Mouse (Mus musculus): ENCODE results near the gene Zfhx2. TPM values are rescaled to one million over a fixed set of nuclear protein-coding genes. Genes with fewer than 3 reads are reported as not detected.

The Zfhx2 gene
- 0.94 TPM in 2 replicates for polyA plus RNA-seq (2015; fragmentation: Nextera tagmentation; extraction: Ambion mirVana)

DNA sequence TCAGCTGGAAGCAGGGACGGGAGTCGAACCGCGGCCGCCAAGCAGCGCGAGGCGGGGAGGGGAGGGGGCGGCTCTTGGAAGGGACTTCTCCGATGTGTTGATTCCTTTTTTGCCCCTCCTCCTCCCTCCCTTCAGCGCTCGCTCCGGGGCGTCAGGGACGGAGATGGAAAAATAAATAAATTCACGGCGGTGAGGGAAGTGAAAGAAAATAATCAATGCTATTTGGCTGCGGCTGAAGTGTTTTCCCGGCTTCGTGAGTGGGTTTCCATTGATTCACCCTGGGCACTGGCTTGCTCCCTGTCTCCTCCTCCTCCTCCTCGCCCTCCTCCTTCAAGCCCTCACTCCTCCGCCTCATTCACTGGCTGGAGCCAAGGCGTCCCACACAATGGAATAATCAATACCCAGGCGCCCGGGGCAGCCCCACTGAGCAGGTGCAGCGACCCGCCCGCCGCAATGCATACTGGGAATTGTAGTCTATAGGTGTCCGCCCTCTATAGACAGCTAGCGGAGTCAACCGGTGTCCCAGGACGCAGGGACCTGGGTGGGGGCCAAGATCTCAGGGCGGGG, at the start of gene Zfhx2:
Gene Zfhx2, minus strand, starts transcription at position 314 of the 567 bp plus-strand sequence.

DNA sequence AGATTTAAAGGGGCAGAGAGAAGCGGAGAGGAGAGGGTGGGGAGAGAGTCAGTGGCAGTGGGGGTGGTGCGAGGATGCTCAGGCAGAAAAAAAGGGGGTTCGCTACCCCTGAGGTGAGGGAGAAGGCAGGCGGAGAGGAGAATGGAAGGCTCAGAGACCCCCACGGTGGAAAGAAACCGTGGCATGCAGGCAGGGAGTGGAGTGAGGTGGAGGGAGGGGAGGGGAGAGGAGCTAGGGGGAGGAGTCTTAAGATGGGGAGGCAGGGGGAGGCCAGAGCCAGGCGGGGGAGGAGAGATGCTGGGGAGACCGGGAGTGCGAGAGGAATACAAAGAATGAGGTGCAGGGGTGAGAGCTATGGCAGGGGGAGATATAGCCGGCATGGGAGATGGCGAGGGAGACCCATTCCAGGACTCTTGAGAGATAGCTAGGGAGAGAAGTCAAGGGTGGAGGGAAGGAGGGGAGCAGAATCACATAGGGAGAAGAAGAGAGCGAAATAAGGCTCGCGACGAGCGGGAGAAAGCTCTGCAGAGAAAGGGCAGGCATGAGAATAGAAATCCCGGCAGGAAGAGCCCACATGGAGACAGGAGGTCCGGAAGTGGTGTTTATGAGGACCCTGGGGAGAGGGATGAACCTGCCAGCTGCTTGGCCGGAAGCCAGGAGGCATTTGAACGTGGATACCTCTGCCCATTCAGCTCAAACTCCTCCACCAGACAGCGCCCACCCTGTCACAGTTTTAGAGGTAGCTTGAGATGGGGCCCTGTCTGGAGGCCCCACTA, 24.5 kb upstream of the Zfhx2 start, which contains the start of gene Jph4:
Gene Jph4, minus strand, starts transcription at position 511 of the 776 bp plus-strand sequence.

DNA sequence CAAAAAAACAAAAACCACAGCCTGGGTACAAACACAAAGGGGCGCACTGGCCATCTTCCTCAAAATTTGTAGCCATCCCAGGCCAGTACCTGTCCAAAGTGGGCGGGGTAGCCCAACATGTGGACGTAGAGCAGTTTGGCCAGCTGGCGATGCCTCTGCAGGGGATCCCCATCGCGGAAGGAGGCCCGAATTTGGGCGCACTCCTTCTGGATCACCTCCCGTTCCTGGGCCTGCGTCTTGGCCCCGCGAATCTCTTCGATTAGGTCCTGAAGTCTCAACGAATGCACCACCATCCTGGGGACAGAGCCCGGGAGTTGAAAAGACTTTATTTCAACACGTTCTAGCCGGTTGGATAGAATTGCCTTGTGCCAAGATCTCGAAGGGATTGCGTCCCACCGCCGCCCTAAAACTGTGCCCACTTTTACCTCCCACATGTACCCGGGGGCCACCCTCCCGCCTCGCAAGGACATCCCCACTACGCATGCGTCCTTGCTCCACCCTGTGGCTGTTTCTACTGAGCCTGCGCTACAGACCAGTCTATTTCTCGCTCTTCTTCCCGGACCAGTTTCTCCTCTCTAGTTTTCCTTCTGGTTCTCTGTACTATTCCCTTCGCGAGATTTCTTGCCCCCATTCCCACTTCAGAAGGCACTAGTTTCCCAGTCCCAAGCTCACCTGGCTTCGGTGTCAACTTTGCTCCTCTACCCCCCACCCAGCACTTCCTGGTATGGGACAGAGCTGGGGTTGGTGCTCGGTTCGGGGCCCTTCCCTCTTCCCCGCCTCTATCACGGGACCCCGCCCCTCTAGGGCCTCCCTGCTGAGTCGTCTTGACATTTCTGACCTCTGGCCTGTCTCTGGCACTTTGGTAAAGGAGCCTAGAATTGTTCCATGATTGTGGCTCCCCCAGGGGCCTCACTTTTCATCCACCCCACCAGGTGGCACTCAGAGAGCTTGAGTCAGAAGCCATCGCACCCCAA, 14.0 kb upstream of the Zfhx2 start, which contains the start of gene Ap1g2:
Gene Ap1g2, minus strand, starts transcription at position 758 of the 974 bp plus-strand sequence.

DNA sequence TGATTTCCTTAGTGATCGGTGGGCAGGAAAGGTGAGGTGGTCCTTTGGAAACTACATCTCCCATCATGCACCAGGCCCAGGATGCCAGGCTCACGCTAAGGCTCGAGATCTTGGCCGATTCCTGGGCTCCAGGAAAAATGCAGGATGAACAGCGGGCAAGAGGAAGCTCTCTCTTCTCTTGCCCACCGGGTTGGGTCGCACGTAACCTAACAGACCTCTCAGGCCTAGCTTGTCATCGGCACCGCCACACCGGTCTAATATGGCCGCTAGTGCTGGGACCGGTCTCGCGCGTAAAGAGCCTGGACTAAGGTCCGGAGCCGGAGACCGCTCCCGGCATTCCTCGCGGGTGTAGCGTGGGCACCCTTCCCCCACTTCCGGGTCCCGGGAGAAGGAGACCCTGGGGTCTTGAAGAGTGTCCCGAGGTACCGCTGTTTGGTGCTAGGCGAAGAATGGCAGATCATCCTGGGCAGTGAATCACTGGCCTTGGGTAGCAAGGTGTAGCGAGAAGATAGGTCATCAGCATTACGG, 2.6 kb upstream of the Zfhx2 start, which contains the start of gene Thtpa:
Gene Thtpa, plus strand, starts transcription at position 81 of the 528 bp plus-strand sequence.

DNA sequence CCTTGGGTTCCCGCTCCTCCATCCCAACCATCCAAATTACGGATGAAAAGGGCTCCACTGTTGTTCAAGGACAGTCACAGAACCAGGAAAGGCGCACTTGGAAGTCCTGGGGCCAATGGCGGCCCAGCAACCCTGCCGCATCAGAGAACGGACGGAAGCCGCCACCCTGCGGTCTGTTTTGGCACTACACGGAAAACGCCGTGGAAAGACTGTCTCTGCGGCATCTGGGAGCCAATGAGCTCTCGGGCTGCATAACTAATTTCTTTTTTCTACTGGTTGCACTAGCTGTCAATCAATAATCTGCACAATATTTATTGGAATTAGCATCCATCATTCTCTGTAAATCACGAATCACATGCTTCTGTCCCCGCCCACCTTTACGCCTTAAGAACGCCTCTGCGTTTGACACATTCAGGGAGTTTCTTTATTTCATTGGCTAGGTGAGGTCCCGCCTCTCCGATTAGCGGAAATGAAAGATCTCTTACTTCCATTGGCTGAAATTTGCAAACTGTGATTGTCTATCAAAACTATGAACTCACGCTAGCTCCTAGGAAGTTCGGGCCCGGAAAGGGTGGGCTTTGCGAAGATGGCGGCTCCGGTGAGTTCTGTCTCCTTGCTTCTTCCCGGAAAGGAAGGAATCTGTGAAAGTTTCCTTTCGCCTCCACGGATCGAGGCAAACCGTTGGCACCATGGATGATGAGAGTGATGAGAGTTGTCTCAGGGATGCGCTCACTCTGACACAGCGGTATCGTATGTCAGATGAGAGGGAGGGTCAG, 76.9 kb downstream of the Zfhx2 start, which contains the start of gene Ngdn:
Gene Ngdn, plus strand, starts transcription at position 464 of the 776 bp plus-strand sequence.

Other genes with a start within 250 kb of the Zfhx2 start
- gene Homez, start 221.4 kb downstream of the Zfhx2 start, polyA plus RNA-seq (2015; fragmentation: Nextera tagmentation; extraction: Ambion mirVana): 3.6 and 4.1 TPM in 2 replicates
- 0.97 and 2.3 TPM in 2 replicates for gene Ppp1r3e, start 214.8 kb downstream of the Zfhx2 start, polyA plus RNA-seq (2015; fragmentation: Nextera tagmentation; extraction: Ambion mirVana)
- 2.9 and 3.6 TPM in 2 replicates for gene Bcl2l2, start 208.9 kb downstream of the Zfhx2 start, polyA plus RNA-seq (2015; fragmentation: Nextera tagmentation; extraction: Ambion mirVana)
- gene Gm20521, start 208.9 kb downstream of the Zfhx2 start, polyA plus RNA-seq (2015; fragmentation: Nextera tagmentation; extraction: Ambion mirVana): 0.12 and 0.30 TPM in 2 replicates
- 36.7 and 49.3 TPM in 2 replicates for gene Pabpn1, start 199.8 kb downstream of the Zfhx2 start, polyA plus RNA-seq (2015; fragmentation: Nextera tagmentation; extraction: Ambion mirVana)
- gene Slc22a17, start 179.2 kb downstream of the Zfhx2 start, polyA plus RNA-seq (2015; fragmentation: Nextera tagmentation; extraction: Ambion mirVana): 15.8 and 18.4 TPM in 2 replicates
- 14.8 and 17.7 TPM in 2 replicates for gene Efs, start 166.2 kb downstream of the Zfhx2 start, polyA plus RNA-seq (2015; fragmentation: Nextera tagmentation; extraction: Ambion mirVana)
- gene Il25, start 159.6 kb downstream of the Zfhx2 start, polyA plus RNA-seq (2015; fragmentation: Nextera tagmentation; extraction: Ambion mirVana): 0.45 and 0.50 TPM in 2 replicates
- 8.2 and 10.1 TPM in 2 replicates for gene Cmtm5, start 156.1 kb downstream of the Zfhx2 start, polyA plus RNA-seq (2015; fragmentation: Nextera tagmentation; extraction: Ambion mirVana)
- 20.8 and 25.5 TPM in 2 replicates for gene Myh6, start 125.4 kb downstream of the Zfhx2 start, polyA plus RNA-seq (2015; fragmentation: Nextera tagmentation; extraction: Ambion mirVana)
- not detected in 2 replicates for gene Gm17428, start 115.4 kb downstream of the Zfhx2 start, polyA plus RNA-seq (2015; fragmentation: Nextera tagmentation; extraction: Ambion mirVana)
- 228 and 232 TPM in 2 replicates for gene Myh7, start 97.7 kb downstream of the Zfhx2 start, polyA plus RNA-seq (2015; fragmentation: Nextera tagmentation; extraction: Ambion mirVana)
- 42.6 and 46.5 TPM in 2 replicates for gene Ngdn, start 76.9 kb downstream of the Zfhx2 start, polyA plus RNA-seq (2015; fragmentation: Nextera tagmentation; extraction: Ambion mirVana)
- 11.7 and 12.7 TPM in 2 replicates for gene Thtpa, start 2.5 kb upstream of the Zfhx2 start, polyA plus RNA-seq (2015; fragmentation: Nextera tagmentation; extraction: Ambion mirVana)
- 5.8 and 6.8 TPM in 2 replicates for gene Ap1g2, start 14.3 kb upstream of the Zfhx2 start, polyA plus RNA-seq (2015; fragmentation: Nextera tagmentation; extraction: Ambion mirVana)
- gene Jph4, start 24.6 kb upstream of the Zfhx2 start, polyA plus RNA-seq (2015; fragmentation: Nextera tagmentation; extraction: Ambion mirVana): 0.37 and 0.58 TPM in 2 replicates
- 0.45 and 1.2 TPM in 2 replicates for gene Dhrs2, start 129.7 kb upstream of the Zfhx2 start, polyA plus RNA-seq (2015; fragmentation: Nextera tagmentation; extraction: Ambion mirVana)

Measured in skeletal muscle tissue, postnatal 0 days (tissue).